Mouse (Mus musculus): ENCODE results near the gene Foxn3. TPM values are rescaled to one million over a fixed set of nuclear protein-coding genes. Genes with fewer than 3 reads are reported as not detected.

Gene Foxn3
- total and polyA plus RNA-seq, 3 experiments = 9.7 to 26.8 (median 11.0) TPM

DNA sequence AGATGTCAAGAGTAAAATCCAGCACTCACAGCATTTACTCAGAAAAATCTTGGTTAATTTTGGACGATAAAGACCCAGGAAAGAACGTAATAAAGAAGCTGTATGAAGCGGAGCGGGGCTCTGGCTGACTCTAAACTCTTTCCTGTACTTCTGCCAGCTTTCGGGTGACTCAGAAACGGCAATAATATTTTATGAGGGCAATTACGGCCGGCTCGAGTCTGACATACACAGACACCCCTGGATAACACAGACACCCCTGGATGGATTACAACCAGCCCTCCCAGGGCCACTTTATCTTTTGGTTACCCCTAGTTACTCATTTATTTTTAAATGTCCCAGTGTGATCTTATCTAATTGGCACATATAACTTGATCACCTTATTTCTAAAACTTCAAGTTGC lies 211.7 kb downstream of the Foxn3 start:
- Histone ChIP-seq H3K79me2 (replicated peaks; ENCODE audit: control insufficient read depth, extremely low read depth, insufficient read depth, poor library complexity, severe bottlenecking) (peaks cover 8% of the 10 kb centered on the region; the same call in 1 of the 2 replicates), H3K4me3 (replicated peaks in 1 of 3; ENCODE audit: low read depth in 2 of 3, low read length in 2 of 3, poor library complexity in 1 of 3) (no peak overlapping the region), H3K4me1 (ENCODE audit: control insufficient read depth in 1 of 2, insufficient read depth in 2 of 2) (peaks cover 4 to 26% of the 10 kb centered on the region in 2 experiments; a peak in 3 of 4 replicates), H3K27me3 (replicated peaks) (no peaks in the 10 kb centered on the region), H3K27ac (ENCODE audit: insufficient read depth, low read depth) (no peak overlapping the region), H3K9me3 (replicated peaks; ENCODE audit: low read length) (no peaks in the 10 kb centered on the region), H3K4me2 (ENCODE audit: insufficient read depth, low read depth, poor library complexity, severe bottlenecking) (no peak overlapping the region), H3K36me3 (replicated peaks in 1 of 2; ENCODE audit: control insufficient read depth in 1 of 2, insufficient read depth in 1 of 2, low read length in 1 of 2) (peaks cover 0 to 59% of the 10 kb centered on the region in 2 experiments), H3K9ac (ENCODE audit: insufficient read depth, low read depth) (no peak overlapping the region)
- TF ChIP-seq ZC3H11A (IDR thresholded peaks at IDR 0.05; ENCODE audit: low read depth, low read length) (no peak), GABPA (IDR thresholded peaks at IDR 0.05; ENCODE audit: insufficient replicate concordance, low read depth, low read length) (no peak), POLR2A (IDR thresholded peaks at IDR 0.05; ENCODE audit: low read depth, low read length) (no peak), CHD1 (IDR thresholded peaks at IDR 0.05; ENCODE audit: low read depth, low read length) (no peak), SMC3 (IDR thresholded peaks at IDR 0.05; ENCODE audit: low read depth, low read length) (no peak), CTCF (conservative IDR thresholded peaks at IDR 0.05 in 1 of 2, IDR thresholded peaks at IDR 0.05 in 1 of 2; ENCODE audit: low read depth in 2 of 2, low read length in 2 of 2) (no peak)
- in situ Hi-C loops (cut with MboI; ENCODE audit: low pct_ligation_motif_present, low pct_unique_long_range_greater_than_20kb, low sequenced_read_pairs) (no loop called here), dilution Hi-C loops (cut with MboI; ENCODE audit: extremely low pct_ligation_motif_present, extremely low pct_unique_long_range_greater_than_20kb, low sequenced_read_pairs) (no loop called here)
- DNase-seq (ENCODE audit: extremely low read depth) = no peak

DNA sequence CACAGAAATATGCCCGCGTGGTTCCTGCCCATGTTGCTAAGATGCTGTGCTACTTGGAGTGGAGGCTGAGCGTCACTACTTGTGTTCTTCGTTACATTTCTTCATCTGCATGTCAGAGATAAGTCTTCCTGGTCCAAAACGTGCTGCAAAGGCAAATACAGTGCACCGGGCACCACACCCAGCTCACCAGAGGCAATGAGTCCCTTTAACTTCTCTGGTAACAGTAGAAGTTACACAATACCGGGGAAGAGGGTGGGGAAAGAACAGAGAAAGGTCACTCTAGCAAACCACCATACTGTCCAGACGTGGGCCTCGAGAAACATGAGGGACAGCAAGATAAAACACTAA lies 213.8 kb downstream of the Foxn3 start:
- dilution Hi-C loops (cut with MboI; ENCODE audit: extremely low pct_ligation_motif_present, extremely low pct_unique_long_range_greater_than_20kb, low sequenced_read_pairs) = no loop called here
- DNase-seq (ENCODE audit: extremely low read depth) = no peak

DNA sequence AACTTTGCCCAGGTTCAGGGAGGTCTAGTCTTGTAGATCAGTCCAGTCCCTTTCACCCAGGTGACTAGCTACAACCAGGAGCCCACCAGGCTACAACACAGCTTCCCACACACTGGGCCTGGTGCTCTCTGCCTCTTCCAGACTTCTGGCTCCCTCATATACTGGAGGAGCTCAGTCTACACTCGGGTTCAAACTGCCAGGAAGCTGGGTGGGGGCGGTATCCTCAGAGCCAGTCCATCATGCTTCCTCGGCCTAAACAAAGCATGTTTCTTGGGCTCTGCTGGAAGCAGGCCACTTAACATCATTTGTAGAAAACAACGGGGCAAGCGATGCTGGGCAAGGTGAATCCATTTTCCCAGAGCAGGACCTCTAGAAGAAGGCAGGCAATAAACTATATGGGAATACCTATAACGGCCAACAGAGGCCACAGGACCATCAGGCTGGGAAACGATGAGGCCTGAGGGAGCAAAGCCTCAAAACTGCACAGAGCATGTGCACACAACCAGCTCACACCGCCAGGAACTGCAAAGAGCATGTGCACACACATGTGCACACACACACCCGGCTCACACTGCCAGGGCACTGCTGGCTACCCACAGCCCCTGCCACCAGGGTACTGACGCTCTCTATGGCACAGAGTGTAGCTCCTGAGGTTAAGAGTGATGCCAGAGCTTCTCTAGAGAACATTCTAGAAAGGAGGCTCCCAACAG lies 214.3 kb downstream of the Foxn3 start:
- 0 out of 2 replicates have a peak, but pooled peaks cover 2% of the 10 kb centered on the region for H3K79me2 ChIP-seq (replicated peaks; ENCODE audit: control insufficient read depth, extremely low read depth, insufficient read depth, poor library complexity, severe bottlenecking)
- no peaks in the 10 kb centered on the region for H3K27me3 ChIP-seq (replicated peaks)
- peaks cover 8 to 12% of the 10 kb centered on the region in 2 experiments; a peak in 3 of 4 replicates for H3K4me1 ChIP-seq (ENCODE audit: control insufficient read depth in 1 of 2, insufficient read depth in 2 of 2)
- H3K27ac ChIP-seq (ENCODE audit: insufficient read depth, low read depth) = no peak overlapping the region
- H3K9ac ChIP-seq (ENCODE audit: insufficient read depth, low read depth) = no peak overlapping the region
- H3K4me3 ChIP-seq (replicated peaks in 1 of 3; ENCODE audit: low read depth in 2 of 3, low read length in 2 of 3, poor library complexity in 1 of 3) = no peak overlapping the region
- DNase-seq (ENCODE audit: extremely low read depth) = no peak
- peaks cover 0 to 58% of the 10 kb centered on the region in 2 experiments for H3K36me3 ChIP-seq (replicated peaks in 1 of 2; ENCODE audit: control insufficient read depth in 1 of 2, insufficient read depth in 1 of 2, low read length in 1 of 2)
- TF ChIP-seq HCFC1 (IDR thresholded peaks at IDR 0.05; ENCODE audit: low read depth, low read length) = no peak
- in situ Hi-C loops (cut with MboI; ENCODE audit: low pct_ligation_motif_present, low pct_unique_long_range_greater_than_20kb, low sequenced_read_pairs) (no loop called here), dilution Hi-C loops (cut with MboI; ENCODE audit: extremely low pct_ligation_motif_present, extremely low pct_unique_long_range_greater_than_20kb, low sequenced_read_pairs) (no loop called here)
- H3K9me3 ChIP-seq (replicated peaks; ENCODE audit: low read length) = no peaks in the 10 kb centered on the region
- H3K4me2 ChIP-seq (ENCODE audit: insufficient read depth, low read depth, poor library complexity, severe bottlenecking) = no peak overlapping the region

More for the DNA sequence above, 213.8 kb downstream of the Foxn3 start:
- Histone ChIP-seq H3K27ac (ENCODE audit: insufficient read depth, low read depth) (no peak overlapping the region), H3K27me3 (replicated peaks) (no peaks in the 10 kb centered on the region), H3K4me1 (ENCODE audit: control insufficient read depth in 1 of 2, insufficient read depth in 2 of 2) (peaks cover 8 to 12% of the 10 kb centered on the region in 2 experiments; a peak in 3 of 4 replicates), H3K4me3 (replicated peaks in 1 of 3; ENCODE audit: low read depth in 2 of 3, low read length in 2 of 3, poor library complexity in 1 of 3) (no peak overlapping the region), H3K36me3 (replicated peaks in 1 of 2; ENCODE audit: control insufficient read depth in 1 of 2, insufficient read depth in 1 of 2, low read length in 1 of 2) (peaks cover 0 to 56% of the 10 kb centered on the region in 2 experiments), H3K9me3 (replicated peaks; ENCODE audit: low read length) (no peaks in the 10 kb centered on the region), H3K4me2 (ENCODE audit: insufficient read depth, low read depth, poor library complexity, severe bottlenecking) (no peak overlapping the region), H3K79me2 (replicated peaks; ENCODE audit: control insufficient read depth, extremely low read depth, insufficient read depth, poor library complexity, severe bottlenecking) (0 out of 2 replicates have a peak, but pooled peaks cover 2% of the 10 kb centered on the region), H3K9ac (ENCODE audit: insufficient read depth, low read depth) (no peak overlapping the region)
- TF ChIP-seq CHD2 (IDR thresholded peaks at IDR 0.05; ENCODE audit: low read length) (no peak), TCF12 (IDR thresholded peaks at IDR 0.05; ENCODE audit: low read depth, low read length) (no peak), RAD21 (IDR thresholded peaks at IDR 0.05; ENCODE audit: low read depth, low read length) (no peak), ZKSCAN1 (IDR thresholded peaks at IDR 0.05; ENCODE audit: borderline replicate concordance, low read depth, low read length) (no peak), ZNF384 (IDR thresholded peaks at IDR 0.05; ENCODE audit: low read depth, low read length) (no peak), BHLHE40 (IDR thresholded peaks at IDR 0.05; ENCODE audit: low read depth, low read length) (no peak), NELFE (IDR thresholded peaks at IDR 0.05; ENCODE audit: low read depth, low read length) (no peak), UBTF (IDR thresholded peaks at IDR 0.05; ENCODE audit: low read depth, low read length) (no peak), USF2 (conservative IDR thresholded peaks at IDR 0.05; ENCODE audit: low read depth, low read length) (no peak), ZMIZ1 (IDR thresholded peaks at IDR 0.05; ENCODE audit: low read depth, low read length) (no peak), SIN3A (IDR thresholded peaks at IDR 0.05; ENCODE audit: low read length) (no peak), MAFK (IDR thresholded peaks at IDR 0.05; ENCODE audit: insufficient replicate concordance, low read length) (no peak), ZC3H11A (IDR thresholded peaks at IDR 0.05; ENCODE audit: low read depth, low read length) (no peak), RCOR1 (conservative IDR thresholded peaks at IDR 0.05; ENCODE audit: low read depth, low read length) (no peak), IRF4 (IDR thresholded peaks at IDR 0.05; ENCODE audit: low read depth, low read length) (no peak), MEF2A (IDR thresholded peaks at IDR 0.05; ENCODE audit: borderline replicate concordance, low read depth, low read length) (no peak), JUND (conservative IDR thresholded peaks at IDR 0.05; ENCODE audit: low read depth, low read length) (no peak), PAX5 (IDR thresholded peaks at IDR 0.05; ENCODE audit: low read length) (no peak), MAZ (IDR thresholded peaks at IDR 0.05; ENCODE audit: low read depth, low read length) (no peak)
- in situ Hi-C loops (cut with MboI; ENCODE audit: low pct_ligation_motif_present, low pct_unique_long_range_greater_than_20kb, low sequenced_read_pairs) = no loop called here

Measured in CH12.LX (cell line).